Mouse (Mus musculus): ENCODE measurements around the gene A3galt2. TPM values are rescaled to one million over a fixed set of nuclear protein-coding genes. Genes with fewer than 3 reads are reported as not detected.

The A3galt2 gene
- polyA plus RNA-seq, 1 experiment = 0.32 TPM

GRCm38 (mm10) chr4:128734217-128734616, 20.9 kb upstream of the A3galt2 start:
- H3K27me3 ChIP-seq (ENCODE audit: control insufficient read depth, insufficient read depth, low read length) = no peaks in the 10 kb centered on the region
- 8% methylated on average over 5 of the region's 5 CpGs for WGBS
- peaks cover 2% of the 10 kb centered on the region; the same call in 1 of the 2 replicates for H3K36me3 ChIP-seq (ENCODE audit: control insufficient read depth, insufficient read depth, low read length)
- no peak overlapping the region for H3K4me3 ChIP-seq (ENCODE audit: low read depth, low read length)
- H3K4me1 ChIP-seq (ENCODE audit: control insufficient read depth, insufficient read depth, insufficient read length, low read length) = peaks cover 31% of the 10 kb centered on the region
- TF ChIP-seq CTCF (IDR thresholded peaks at IDR 0.05; ENCODE audit: extremely low read depth, insufficient read length, insufficient replicate concordance, low read depth, low read length) = no peak
- no peak for TF ChIP-seq POLR2A (IDR thresholded peaks at IDR 0.05; ENCODE audit: low read depth, low read length)
- H3K27ac ChIP-seq (ENCODE audit: insufficient read depth, low read depth, low read length) = peak overlapping the region; percentile 44; the same call in 1 of the 2 replicates

- WGBS = 57% methylated on average over 18 of the region's 18 CpGs
- H3K4me3 ChIP-seq (ENCODE audit: low read depth, low read length) = no peak overlapping the region
- H3K4me1 ChIP-seq (ENCODE audit: control insufficient read depth, insufficient read depth, insufficient read length, low read length) = peaks cover 28% of the 10 kb centered on the region
- peaks cover 2% of the 10 kb centered on the region; the same call in 1 of the 2 replicates for H3K36me3 ChIP-seq (ENCODE audit: control insufficient read depth, insufficient read depth, low read length)
- H3K27ac ChIP-seq (ENCODE audit: insufficient read depth, low read depth, low read length) = no peak overlapping the region
- TF ChIP-seq CTCF (IDR thresholded peaks at IDR 0.05; ENCODE audit: extremely low read depth, insufficient read length, insufficient replicate concordance, low read depth, low read length) (no peak), POLR2A (IDR thresholded peaks at IDR 0.05; ENCODE audit: low read depth, low read length) (no peak)
- H3K27me3 ChIP-seq (ENCODE audit: control insufficient read depth, insufficient read depth, low read length) = no peaks in the 10 kb centered on the region
Measured at GRCm38 (mm10) chr4:128734721-128735671, 20.2 kb upstream of the A3galt2 start.

- Histone ChIP-seq H3K27me3 (ENCODE audit: control insufficient read depth, insufficient read depth, low read length) (no peaks in the 10 kb centered on the region), H3K36me3 (ENCODE audit: control insufficient read depth, insufficient read depth, low read length) (no peaks in the 10 kb centered on the region), H3K27ac (ENCODE audit: insufficient read depth, low read depth, low read length) (no peak overlapping the region), H3K4me1 (ENCODE audit: control insufficient read depth, insufficient read depth, insufficient read length, low read length) (peaks cover 31% of the 10 kb centered on the region), H3K4me3 (ENCODE audit: low read depth, low read length) (no peak overlapping the region)
- TF ChIP-seq CTCF (IDR thresholded peaks at IDR 0.05; ENCODE audit: extremely low read depth, insufficient read length, insufficient replicate concordance, low read depth, low read length) (no peak), POLR2A (IDR thresholded peaks at IDR 0.05; ENCODE audit: low read depth, low read length) (no peak)
- 58% methylated on average over 6 of the region's 6 CpGs for WGBS
Measured at GRCm38 (mm10) chr4:128737137-128737589, 18.0 kb upstream of the A3galt2 start.

- peaks cover 31% of the 10 kb centered on the region for H3K4me1 ChIP-seq (ENCODE audit: control insufficient read depth, insufficient read depth, insufficient read length, low read length)
- no peak overlapping the region for H3K27ac ChIP-seq (ENCODE audit: insufficient read depth, low read depth, low read length)
- H3K27me3 ChIP-seq (ENCODE audit: control insufficient read depth, insufficient read depth, low read length) = no peaks in the 10 kb centered on the region
- no peaks in the 10 kb centered on the region for H3K36me3 ChIP-seq (ENCODE audit: control insufficient read depth, insufficient read depth, low read length)
- no peak for TF ChIP-seq CTCF (IDR thresholded peaks at IDR 0.05; ENCODE audit: extremely low read depth, insufficient read length, insufficient replicate concordance, low read depth, low read length)
- no peak for TF ChIP-seq POLR2A (IDR thresholded peaks at IDR 0.05; ENCODE audit: low read depth, low read length)
- H3K4me3 ChIP-seq (ENCODE audit: low read depth, low read length) = no peak overlapping the region
- 55% methylated on average over 14 of the region's 14 CpGs for WGBS
Measured at GRCm38 (mm10) chr4:128737825-128738610, 17.1 kb upstream of the A3galt2 start.

- H3K27me3 ChIP-seq (ENCODE audit: control insufficient read depth, insufficient read depth, low read length) = no peaks in the 10 kb centered on the region
- TF ChIP-seq CTCF (IDR thresholded peaks at IDR 0.05; ENCODE audit: extremely low read depth, insufficient read length, insufficient replicate concordance, low read depth, low read length) (no peak), POLR2A (IDR thresholded peaks at IDR 0.05; ENCODE audit: low read depth, low read length) (no peak)
- WGBS = 27% methylated on average over 1 of the region's 1 CpGs
- peaks cover 23% of the 10 kb centered on the region for H3K36me3 ChIP-seq (ENCODE audit: control insufficient read depth, insufficient read depth, low read length)
- H3K27ac ChIP-seq (ENCODE audit: insufficient read depth, low read depth, low read length) = no peak overlapping the region
- no peak overlapping the region for H3K4me3 ChIP-seq (ENCODE audit: low read depth, low read length)
- H3K4me1 ChIP-seq (ENCODE audit: control insufficient read depth, insufficient read depth, insufficient read length, low read length) = peaks cover 8% of the 10 kb centered on the region
Measured at GRCm38 (mm10) chr4:128740878-128741277, 14.3 kb upstream of the A3galt2 start.

GRCm38 (mm10) chr4:128741906-128742305, 13.3 kb upstream of the A3galt2 start:
- no peak overlapping the region for H3K4me3 ChIP-seq (ENCODE audit: low read depth, low read length)
- H3K27ac ChIP-seq (ENCODE audit: insufficient read depth, low read depth, low read length) = no peak overlapping the region
- H3K36me3 ChIP-seq (ENCODE audit: control insufficient read depth, insufficient read depth, low read length) = peaks cover 34% of the 10 kb centered on the region
- TF ChIP-seq POLR2A (IDR thresholded peaks at IDR 0.05; ENCODE audit: low read depth, low read length) = no peak
- no peak for TF ChIP-seq CTCF (IDR thresholded peaks at IDR 0.05; ENCODE audit: extremely low read depth, insufficient read length, insufficient replicate concordance, low read depth, low read length)
- peaks cover 8% of the 10 kb centered on the region for H3K4me1 ChIP-seq (ENCODE audit: control insufficient read depth, insufficient read depth, insufficient read length, low read length)
- H3K27me3 ChIP-seq (ENCODE audit: control insufficient read depth, insufficient read depth, low read length) = no peaks in the 10 kb centered on the region
- WGBS = 52% methylated on average over 5 of the region's 5 CpGs
